Mouse (Mus musculus) gastrocnemius, postnatal 25 days (tissue): ENCODE results near the gene Rsad1. TPM values are rescaled to one million over a fixed set of nuclear protein-coding genes. Genes with fewer than 3 reads are reported as not detected.
A peak's percentile ranks its signal among the peaks of the same experiment; 100 is the strongest.

Source experiments
- DNase-seq: peaks from one replicate; pipeline ENCODE4 v3.0.0; 2022
- long read RNA-seq, 2 experiments: library from polyadenylated mRNA; stranded (forward); transcript quantifications; one replicate each; pipeline ENCODE4 v2.0.0; 2021
- total RNA-seq, 2 experiments: library from RNA; stranded (reverse); gene quantifications; 1 replicate in 1 of 2; 2 replicates in 1 of 2; pipeline ENCODE4 v1.2.3; 2021

Gene Rsad1
- 1 to 10 TPM; 2.6 to 4.1 TPM for total RNA-seq
- long read RNA-seq, experiment 1, partial matches to known transcripts: 0 of 2 reads
- long read RNA-seq, experiment 1, other reads (novel, unspliced or antisense): 2 of 2 reads
- long read RNA-seq, experiment 2, full-length matches to known transcripts: 2 of 2 reads
- long read RNA-seq, experiment 2, partial matches to known transcripts: 0 of 2 reads
- long read RNA-seq, experiment 2, other reads (novel, unspliced or antisense): 0 of 2 reads

- peak; percentile 92 for DNase-seq
These were observed at the start of gene Rsad1 for GRCm38 (mm10) chr11:94548888-94549690. Gene Rsad1, minus strand, starts transcription at chr11:94549255.

- DNase-seq: no peak
These were observed 49.5 kb upstream of the Rsad1 start for GRCm38 (mm10) chr11:94598437-94599120.

GRCm38 (mm10) chr11:94597319-94597718 lies 48.3 kb upstream of the Rsad1 start:
- peak; percentile 19 for DNase-seq

GRCm38 (mm10) chr11:94596311-94596852 lies 47.3 kb upstream of the Rsad1 start:
- DNase-seq: no peak

- DNase-seq: no peak
These were observed 38.5 kb upstream of the Rsad1 start for GRCm38 (mm10) chr11:94587511-94587910.

GRCm38 (mm10) chr11:94585091-94585490 lies 36.0 kb upstream of the Rsad1 start:
- DNase-seq: no peak

- DNase-seq: no peak
These were observed 31.2 kb upstream of the Rsad1 start for GRCm38 (mm10) chr11:94580111-94580740.

- DNase-seq: no peak
These were observed 27.3 kb upstream of the Rsad1 start for GRCm38 (mm10) chr11:94576361-94576760.

- DNase-seq: no peak
These were observed 26.0 kb upstream of the Rsad1 start for GRCm38 (mm10) chr11:94575036-94575435.

GRCm38 (mm10) chr11:94574560-94574959 lies 25.5 kb upstream of the Rsad1 start:
- DNase-seq: no peak

GRCm38 (mm10) chr11:94571850-94572249 lies 22.8 kb upstream of the Rsad1 start:
- no peak for DNase-seq

- peak; percentile 18 for DNase-seq
These were observed 21.6 kb upstream of the Rsad1 start for GRCm38 (mm10) chr11:94570612-94571011.

- no peak for DNase-seq
These were observed 18.3 kb upstream of the Rsad1 start for GRCm38 (mm10) chr11:94567326-94567725.

GRCm38 (mm10) chr11:94566534-94566933 lies 17.5 kb upstream of the Rsad1 start:
- DNase-seq: no peak

GRCm38 (mm10) chr11:94565151-94565479 lies 16.1 kb upstream of the Rsad1 start:
- DNase-seq: no peak

GRCm38 (mm10) chr11:94564437-94565150 lies 15.5 kb upstream of the Rsad1 start, which contains the start of gene Chad:
Gene Chad, plus strand, starts transcription at chr11:94565047.
- peak; percentile 47 for DNase-seq

GRCm38 (mm10) chr11:94563821-94564220 lies 14.8 kb upstream of the Rsad1 start:
- DNase-seq: peak; percentile 57

GRCm38 (mm10) chr11:94563383-94563782 lies 14.3 kb upstream of the Rsad1 start:
- DNase-seq: no peak

- no peak for DNase-seq
These were observed 9.2 kb upstream of the Rsad1 start for GRCm38 (mm10) chr11:94558226-94558625.

GRCm38 (mm10) chr11:94550442-94550744 lies 1.3 kb upstream of the Rsad1 start:
- no peak for DNase-seq

GRCm38 (mm10) chr11:94549691-94550441 lies 811 bp upstream of the Rsad1 start:
- DNase-seq: no peak
